Mouse (Mus musculus) MEL-GATA-1-ER (cell line): Measurements from ENCODE around the gene Acsl5.

Experiments
- DNase-seq: peaks from one replicate; pipeline ENCODE4 v3.0.0-alpha.2; 2012; ENCODE audit warnings: low read depth; ENCODE audit errors: extremely low read depth

Acsl5 gene

GRCm38 (mm10) chr19:55327510-55327909 lies 75.8 kb downstream of the Acsl5 start:
- no peak for DNase-seq

- DNase-seq: no peak
These were observed 80.0 kb downstream of the Acsl5 start for GRCm38 (mm10) chr19:55331776-55332175.

- DNase-seq: peak; percentile 66
These were observed 81.0 kb downstream of the Acsl5 start for GRCm38 (mm10) chr19:55332641-55333268.

- no peak for DNase-seq
These were observed 84.1 kb downstream of the Acsl5 start for GRCm38 (mm10) chr19:55335881-55336280.

- DNase-seq: no peak
These were observed 84.7 kb downstream of the Acsl5 start for GRCm38 (mm10) chr19:55336441-55336840.

- no peak for DNase-seq
These were observed 85.3 kb downstream of the Acsl5 start for GRCm38 (mm10) chr19:55337066-55337465.

GRCm38 (mm10) chr19:55337664-55338063 lies 85.9 kb downstream of the Acsl5 start:
- no peak for DNase-seq

GRCm38 (mm10) chr19:55340521-55340920 lies 88.8 kb downstream of the Acsl5 start:
- no peak for DNase-seq

- no peak for DNase-seq
These were observed 89.6 kb downstream of the Acsl5 start for GRCm38 (mm10) chr19:55341377-55341776.

GRCm38 (mm10) chr19:55342423-55342822 lies 90.7 kb downstream of the Acsl5 start:
- DNase-seq: no peak

- no peak for DNase-seq
These were observed 91.5 kb downstream of the Acsl5 start for GRCm38 (mm10) chr19:55343274-55343673.
